Mouse (Mus musculus) brain, embryonic 14.5 days (tissue): ENCODE results near the gene Abca9.

Experiments used
- CTCF ChIP-seq: fragments of 200-500 bp; IDR thresholded peaks from 2 replicates; pipeline ENCODE4 v1.5.1; 2012; ENCODE audit warnings: inconsistent platforms, mild to moderate bottlenecking, moderate library complexity, borderline replicate concordance; ENCODE audit not compliant: insufficient read depth, insufficient read length; ENCODE audit errors: extremely low read depth
- POLR2A ChIP-seq: fragments of 200-500 bp; IDR thresholded peaks from 2 replicates; pipeline ENCODE4 v1.6.1; 2012; ENCODE audit warnings: mild to moderate bottlenecking, inconsistent platforms, borderline replicate concordance; ENCODE audit not compliant: poor library complexity, insufficient read depth, insufficient read length, severe bottlenecking; ENCODE audit errors: extremely low read depth

GRCm38 (mm10) chr11:110196561-110197306 is 28.7 kb upstream of the Abca9 start:
- TF ChIP-seq CTCF (no peak), POLR2A (no peak)
